Mouse (Mus musculus) left cerebral cortex, adult 18-20 months (tissue): Measurements from ENCODE around the gene Pramef8. TPM values are rescaled to one million over a fixed set of nuclear protein-coding genes. Genes with fewer than 3 reads are reported as not detected.
"Not testable (repeated sequence)": the region's sequence is repeated elsewhere in the genome, so short reads cannot be mapped to it uniquely, and the experiment has no call there.

Experiments used
- DNase-seq, 2 experiments: peaks; one replicate each; pipeline ENCODE4 v3.0.0; 2021 to 2022; ENCODE audit warnings: low spot score in 2 of 2, mixed read lengths in 1 of 2
- long read RNA-seq, 2 experiments: library from polyadenylated mRNA; stranded (forward); transcript quantifications; one replicate each; pipeline ENCODE4 v2.0.0; 2021
- total RNA-seq, 2 experiments: library from RNA; stranded (reverse); gene quantifications; 2 replicates each; pipeline ENCODE4 v1.2.3; 2021

Pramef8 gene
- total RNA-seq: 10 to 100 TPM; 14.0 to 14.8 TPM
- long read RNA-seq, experiment 1, transcript Pramef8-201 (4 exons, 3,260 nt): major isoform, 18 of 22 reads
- long read RNA-seq, experiment 1, partial matches to known transcripts: 0 of 22 reads
- long read RNA-seq, experiment 1, other reads (novel, unspliced or antisense): 0 of 22 reads
- long read RNA-seq, experiment 2, transcript Pramef8-202 (5 exons, 3,886 nt): minor isoform, 10 of 23 reads
- long read RNA-seq, experiment 2, transcript Pramef8-201 (4 exons, 3,260 nt): major isoform, 11 of 23 reads
- long read RNA-seq, experiment 2, partial matches to known transcripts: 2 of 23 reads
- long read RNA-seq, experiment 2, other reads (novel, unspliced or antisense): 0 of 23 reads

DNA sequence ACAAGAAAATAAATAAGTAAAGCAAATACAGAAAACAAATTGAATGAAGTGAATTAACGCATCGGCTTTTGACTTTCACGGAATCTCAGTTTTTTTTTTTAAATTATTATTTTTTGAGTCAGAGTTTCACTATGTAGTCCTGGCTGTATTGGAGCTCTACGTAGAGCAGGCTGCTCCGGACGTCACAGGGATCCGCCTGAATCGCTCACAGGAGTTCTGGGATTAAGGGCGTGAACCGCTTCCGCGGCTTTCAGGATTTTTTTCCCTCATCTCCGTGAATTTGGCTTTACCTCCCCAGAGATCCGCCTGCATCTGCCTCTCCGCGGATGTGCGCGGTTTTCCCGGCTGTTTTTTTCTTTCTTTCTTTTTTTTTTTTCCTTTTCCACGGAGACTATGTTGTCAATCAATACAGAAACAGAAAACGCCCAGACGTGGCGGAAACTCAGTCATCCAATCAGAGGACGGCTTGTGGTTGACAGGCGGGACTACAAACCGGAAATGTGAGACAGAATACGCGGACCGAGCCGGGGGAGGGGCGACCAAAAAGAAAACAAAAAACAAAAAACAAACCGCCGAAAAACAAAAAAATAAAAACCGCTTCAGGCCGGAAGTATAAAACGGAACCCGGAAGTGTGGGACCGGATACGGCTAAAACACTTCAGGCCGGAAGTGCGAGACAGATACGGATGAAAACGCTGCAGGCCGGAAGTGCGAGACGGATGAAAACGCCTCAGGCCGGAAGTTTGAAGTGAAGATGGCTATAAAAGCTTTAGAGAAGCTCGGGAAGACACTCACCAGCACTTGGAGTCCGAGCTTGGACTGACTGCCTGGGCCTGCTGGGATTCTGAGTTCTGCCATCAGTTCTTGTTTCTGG is at the start of gene Pramef8:
TSS of gene Pramef8 (plus strand) at position 208 of the 874 bp plus-strand sequence.
- peak; percentile 86 to 91 for DNase-seq

DNA sequence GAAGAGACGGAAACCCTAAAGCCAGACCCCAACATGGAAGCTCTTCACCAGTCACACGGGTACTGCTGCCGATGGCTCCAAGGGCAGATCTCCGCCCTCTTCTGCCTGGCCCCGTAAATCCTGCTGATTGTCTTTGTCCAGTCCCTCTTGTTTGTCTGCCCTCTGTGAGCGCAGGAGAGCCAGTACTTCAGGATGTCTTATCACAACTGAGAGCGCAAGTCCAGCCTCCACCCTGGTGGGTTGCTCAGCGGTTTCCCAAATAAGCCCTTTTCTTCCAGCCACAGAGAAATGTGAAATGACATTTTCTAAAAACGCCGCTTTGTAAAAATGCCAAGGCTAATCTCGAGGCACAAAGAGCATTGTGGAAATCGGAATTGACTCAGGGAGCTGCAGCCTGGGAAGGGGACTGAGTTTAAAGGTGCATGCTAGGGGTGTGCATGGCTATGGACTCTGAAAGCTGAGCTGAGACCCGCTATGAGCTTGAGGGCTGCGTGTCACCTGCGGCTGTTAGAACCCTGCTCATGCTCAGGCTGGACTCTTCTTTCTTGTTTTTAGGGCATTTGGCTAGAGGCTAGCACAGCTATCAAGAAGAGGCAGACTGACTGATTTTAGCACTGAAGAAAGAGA is 45.7 kb upstream of the Pramef8 start:
- no peak for DNase-seq

DNA sequence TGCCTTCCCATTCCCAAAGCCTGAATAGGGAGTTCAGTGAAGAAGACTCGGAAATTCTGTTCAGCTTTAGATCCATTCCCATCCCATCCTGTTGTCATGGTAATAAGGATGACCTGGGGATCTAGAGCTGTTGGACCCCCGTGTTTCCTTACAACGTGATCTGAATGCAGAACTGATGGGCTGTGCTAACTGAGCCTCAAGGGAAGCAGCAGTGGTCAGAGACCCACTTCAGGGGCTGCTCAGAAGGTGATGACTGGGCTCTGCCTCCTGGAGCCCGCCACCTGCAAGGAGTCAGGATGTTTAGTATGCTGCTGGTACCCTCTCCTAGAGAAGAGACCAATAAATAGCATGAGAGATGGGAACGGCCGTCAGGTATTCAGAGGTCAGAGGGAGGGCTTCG is 32.7 kb upstream of the Pramef8 start:
- no peak for DNase-seq

DNA sequence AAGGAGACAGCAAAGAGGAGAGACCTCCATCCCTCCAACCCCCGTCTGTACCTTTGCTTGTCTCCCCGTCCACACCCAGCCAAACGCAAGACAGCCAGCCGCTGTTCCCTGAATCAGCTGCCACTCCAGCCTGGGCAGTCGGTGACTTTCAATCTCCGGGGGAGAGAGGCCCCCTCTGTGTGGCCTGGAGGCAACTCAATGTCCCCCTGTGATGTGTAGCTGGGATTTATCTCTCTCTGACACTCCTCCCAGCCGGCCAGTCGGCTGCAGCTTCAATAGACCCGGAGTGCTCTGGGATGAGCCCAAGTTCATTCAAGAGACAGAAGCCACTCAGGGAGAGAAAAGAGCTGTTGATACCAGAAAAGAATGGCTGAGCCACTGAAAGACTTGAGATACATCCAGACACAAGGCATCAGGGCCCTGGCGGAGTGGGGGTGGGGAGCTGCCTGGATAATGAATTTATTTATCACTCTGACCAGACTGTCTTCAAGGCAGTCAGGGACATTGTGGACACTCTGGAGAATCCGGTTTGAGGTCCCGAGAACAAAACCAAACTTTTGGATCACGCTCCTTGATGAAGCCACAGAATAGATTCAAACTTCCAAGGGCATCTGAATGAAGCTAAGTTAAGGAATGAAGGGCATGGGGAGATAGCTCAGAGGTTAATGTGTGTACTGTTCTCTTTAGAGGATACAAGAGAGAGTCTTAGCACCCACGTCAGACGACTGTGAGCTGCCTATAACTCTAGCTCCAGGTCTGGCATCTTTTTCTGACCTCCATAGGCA is 32.1 kb upstream of the Pramef8 start:
- no peak for DNase-seq

DNA sequence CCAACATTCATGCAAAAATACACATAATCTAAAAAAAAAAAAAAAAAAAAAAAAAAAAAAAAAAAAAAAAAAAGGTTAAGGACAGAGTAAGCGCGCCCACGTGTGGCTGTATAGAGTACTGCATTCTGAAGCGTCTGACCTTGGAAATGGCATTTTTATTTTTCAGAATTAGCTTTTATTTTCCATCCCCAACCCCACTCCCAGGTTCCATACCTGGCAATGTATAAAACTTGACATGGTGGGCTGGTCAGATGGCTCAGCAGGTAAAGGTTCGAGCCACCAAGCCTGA is 31.6 kb upstream of the Pramef8 start:
- peak; percentile 13 to 45 for DNase-seq

DNA sequence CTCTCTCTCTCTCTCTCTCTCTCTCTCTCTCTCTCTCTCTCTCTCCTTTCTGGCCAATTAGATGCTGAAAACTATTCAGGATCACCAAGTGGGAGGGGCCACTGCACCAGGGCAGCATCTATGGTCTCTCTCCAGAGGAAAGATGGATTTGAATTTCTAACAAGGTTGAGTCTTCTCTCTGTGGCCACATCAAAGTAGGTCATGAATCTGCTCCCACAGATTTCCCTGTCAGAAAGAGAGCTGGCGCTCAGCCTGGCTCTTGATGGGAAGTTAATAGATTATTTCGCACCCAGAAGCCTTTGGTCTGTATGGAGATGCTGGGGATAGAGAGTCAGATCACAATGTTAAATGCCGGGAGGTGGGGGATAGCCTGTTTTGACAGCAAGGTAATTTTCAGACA is 30.1 kb upstream of the Pramef8 start:
- no peak for DNase-seq

DNA sequence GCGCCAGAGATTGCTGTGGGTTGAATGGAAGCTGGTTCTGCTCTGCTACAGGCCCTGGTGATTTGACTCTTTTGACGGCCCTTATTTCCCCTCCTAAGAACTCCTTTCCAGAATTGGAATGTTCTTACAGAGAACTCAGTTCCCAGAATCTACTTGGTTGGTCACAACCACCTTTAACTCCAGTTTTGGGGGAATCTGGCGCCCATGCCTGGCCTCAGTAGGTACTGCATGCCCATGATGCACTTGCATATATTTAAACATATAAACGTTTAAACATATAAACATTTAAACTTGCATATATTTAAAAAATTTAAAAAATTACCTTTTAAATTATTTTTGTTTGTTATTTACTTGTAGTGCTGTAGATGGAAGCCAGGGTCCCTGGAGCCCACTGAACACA is 28.6 kb upstream of the Pramef8 start:
- no peak for DNase-seq

DNA sequence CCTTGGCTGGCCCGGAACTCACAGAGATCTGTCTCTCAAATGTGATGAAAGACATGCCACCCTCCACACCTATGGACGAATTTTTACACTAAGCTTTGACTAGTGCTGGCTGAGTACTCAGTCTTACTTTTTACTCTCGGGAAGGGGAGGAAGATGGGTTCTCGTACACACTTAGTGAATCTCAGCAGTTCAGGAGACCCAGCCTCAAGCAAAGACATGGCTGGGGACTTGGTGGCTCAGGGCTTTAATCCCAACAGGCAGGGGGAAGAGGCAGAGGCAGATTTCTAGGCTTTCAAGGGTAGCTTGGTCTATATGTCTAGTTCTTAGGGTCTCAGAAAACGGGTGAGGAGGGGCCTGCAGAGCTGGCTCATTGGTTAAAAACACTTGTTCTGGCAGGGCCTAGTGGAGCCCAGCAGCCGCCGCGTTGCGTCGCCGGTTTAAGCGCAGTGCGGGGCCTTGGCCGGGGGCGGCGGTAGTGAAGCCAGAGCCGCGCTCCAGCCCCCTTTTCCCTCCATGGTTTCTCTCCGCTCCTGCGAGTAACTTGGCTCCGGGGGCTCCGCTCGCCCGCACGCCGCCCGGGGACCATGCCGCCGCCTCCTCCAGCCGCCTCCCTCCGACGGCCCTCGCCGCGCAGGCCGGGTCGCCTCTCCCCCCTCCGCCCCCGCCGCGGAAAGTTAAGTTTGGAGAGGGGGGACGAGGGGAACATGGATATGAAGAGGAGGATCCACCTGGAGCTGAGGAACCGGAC is 23.1 kb upstream of the Pramef8 start:
- peak in 1 of 2 experiments; percentile 8 for DNase-seq

DNA sequence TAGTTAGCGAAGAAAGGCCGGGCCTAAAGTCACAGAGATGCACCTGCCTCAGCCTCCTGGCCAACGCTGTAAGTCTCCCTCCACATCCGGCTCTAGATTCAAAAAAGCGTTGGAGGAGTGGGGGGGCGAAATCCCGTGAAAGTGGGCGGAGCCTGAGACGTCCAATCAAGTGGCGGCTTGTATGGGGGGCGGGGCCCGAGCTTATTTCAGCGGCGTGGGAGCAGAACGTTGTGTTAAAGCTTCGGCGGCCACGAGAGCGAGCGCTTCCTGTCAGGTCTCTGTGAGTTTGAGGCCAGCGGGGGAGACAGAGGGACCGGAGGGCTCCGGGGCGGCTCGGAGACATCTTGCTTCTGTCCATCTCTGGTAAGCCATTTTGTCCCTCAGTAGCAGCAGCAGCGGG is 18.0 kb upstream of the Pramef8 start, which contains the start of gene Pramel1:
TSS of gene Pramel1 (plus strand) at position 248 of the 400 bp plus-strand sequence.
- no peak for DNase-seq

DNA sequence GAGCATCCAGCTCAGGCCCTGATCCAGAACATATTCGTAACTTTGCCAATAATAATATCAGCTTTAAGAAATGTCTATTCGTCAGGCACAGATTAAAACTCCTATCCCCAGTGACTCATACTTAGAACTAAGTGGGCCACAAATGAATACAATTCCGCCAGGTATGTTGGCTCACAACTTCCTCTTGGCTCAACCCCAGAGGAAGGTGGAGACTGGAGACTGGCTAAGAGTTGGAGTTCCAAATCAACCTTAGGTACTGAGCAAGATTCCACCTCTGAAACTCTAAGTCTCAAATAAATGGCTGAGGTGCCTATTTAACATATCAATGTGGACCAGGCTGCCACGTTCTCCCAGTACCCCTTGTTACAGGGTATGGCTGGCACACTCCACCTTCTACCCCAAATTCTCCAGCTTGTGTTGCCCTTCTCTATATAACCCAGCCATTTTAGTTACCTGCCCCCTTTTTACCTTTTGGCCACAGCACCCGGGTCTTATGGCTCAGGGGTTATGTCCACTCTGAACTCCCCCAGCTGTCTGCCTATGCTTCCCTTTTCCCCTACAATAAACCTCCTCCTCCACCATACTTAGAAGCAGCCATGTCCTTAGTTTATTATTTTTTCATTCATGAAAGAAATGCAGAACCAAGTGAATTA is 534 bp upstream of the Pramef8 start:
- no peak for DNase-seq

DNA sequence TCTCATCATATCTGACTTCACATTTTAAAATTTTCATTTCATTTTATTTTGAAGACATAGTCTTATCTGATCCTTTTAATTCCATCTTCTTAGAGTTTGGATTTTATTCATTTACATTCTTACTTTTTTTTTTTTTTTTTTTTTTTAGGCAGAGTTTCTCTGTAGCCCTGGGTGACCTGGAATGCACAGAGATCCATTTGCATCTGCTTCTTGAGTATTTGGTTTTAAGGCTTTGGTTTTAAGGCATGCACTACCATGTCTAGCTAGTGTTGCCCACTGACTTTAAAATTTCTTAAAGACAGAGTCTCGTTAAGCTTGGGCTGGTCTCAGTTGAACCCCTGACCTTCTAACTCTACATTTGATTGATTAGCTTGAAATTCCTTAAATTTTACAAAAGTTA is 1.4 kb downstream of the Pramef8 start:
- no peak for DNase-seq

DNA sequence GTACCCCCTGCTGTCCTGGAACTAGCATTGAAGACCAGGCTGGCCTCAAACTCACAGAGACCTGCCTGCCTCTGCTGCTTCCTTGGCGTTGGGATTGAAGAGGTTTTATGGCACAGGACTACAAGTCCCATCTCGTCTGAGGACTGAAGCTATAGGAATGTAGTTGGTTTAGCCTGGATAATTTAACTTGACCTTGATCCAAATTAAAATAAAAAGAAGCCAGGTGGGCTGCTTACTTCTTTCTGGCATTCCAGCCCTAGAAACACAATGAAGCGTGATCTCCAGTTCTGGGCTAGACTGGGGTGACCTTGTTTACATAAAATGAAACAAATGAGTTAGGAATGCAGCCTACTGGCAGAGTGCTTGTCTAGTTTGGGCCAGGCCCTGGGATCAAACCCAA is 1.9 kb downstream of the Pramef8 start:
- DNase-seq: no peak

DNA sequence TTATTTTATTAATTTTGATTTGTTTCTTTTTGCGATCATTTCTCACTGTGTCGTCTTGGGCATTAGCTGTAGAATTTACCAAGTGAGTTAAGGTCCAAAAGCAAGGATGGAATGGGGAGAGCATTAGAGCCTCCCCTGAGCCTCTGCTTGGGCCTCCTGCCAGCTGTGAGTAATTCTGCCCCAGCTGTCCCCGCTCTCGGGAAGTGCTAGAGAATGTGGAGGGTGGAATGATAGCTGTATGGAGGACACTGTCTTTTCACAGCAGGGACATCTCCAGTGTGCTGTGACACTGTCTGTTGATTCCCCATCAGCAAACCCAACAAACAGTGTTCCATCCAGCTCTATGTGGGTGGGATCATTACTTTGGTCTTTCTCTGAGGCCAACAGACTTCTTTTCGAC is 14.5 kb downstream of the Pramef8 start:
- not testable (repeated sequence) for DNase-seq

DNA sequence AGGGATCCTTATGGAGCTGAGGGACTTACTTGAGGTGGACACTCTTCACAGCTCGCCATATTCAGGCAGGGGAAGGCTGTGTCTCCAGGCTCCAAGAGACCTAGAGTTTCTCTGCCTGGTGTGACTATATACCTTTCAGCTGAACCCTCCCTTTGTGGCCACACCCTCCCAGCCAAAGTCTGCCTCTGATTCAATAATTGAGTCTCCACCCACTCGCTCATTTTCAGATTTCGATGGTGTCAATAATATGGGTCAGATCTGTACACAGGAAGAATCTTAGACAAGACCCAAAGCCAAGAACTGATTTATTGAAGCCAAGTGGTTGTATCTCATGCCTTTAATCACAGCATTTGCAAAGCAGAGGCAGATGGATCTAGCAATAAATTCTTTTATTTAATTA is 38.0 kb downstream of the Pramef8 start, which contains the start of gene Oog4:
TSS of gene Oog4 (minus strand) at position 101 of the 400 bp plus-strand sequence.
- no peak for DNase-seq

Other genes starting within 250 kb of the Pramef8 start
- 10 to 100 TPM; 44.1 to 45.1 TPM for gene Prdm2, start 199.4 kb upstream of the Pramef8 start, total RNA-seq
- gene Pdpn, start 112.9 kb upstream of the Pramef8 start, total RNA-seq: 10 to 100 TPM; 15.2 to 16.0 TPM
- 1 to 10 TPM; 1.4 to 2.3 TPM for gene Lrrc38, start 62.7 kb upstream of the Pramef8 start, total RNA-seq
- not detected for gene Pramel1, start 18.0 kb upstream of the Pramef8 start, total RNA-seq
- gene Oog4, start 37.9 kb downstream of the Pramef8 start, total RNA-seq: not detected
- gene Gm13043, start 98.9 kb downstream of the Pramef8 start, total RNA-seq: not detected
- not detected for gene Gm13040, start 123.5 kb downstream of the Pramef8 start, total RNA-seq
- not detected for gene BC080695, start 139.3 kb downstream of the Pramef8 start, total RNA-seq
- not detected for gene Gm13057, start 139.3 kb downstream of the Pramef8 start, total RNA-seq
- not detected for gene Gm13083, start 202.6 kb downstream of the Pramef8 start, total RNA-seq
- not detected for gene Gm13088, start 244.8 kb downstream of the Pramef8 start, total RNA-seq